Mouse (Mus musculus): ENCODE measurements around the gene Gm3676.
"Not testable (repeated sequence)": the region's sequence is repeated elsewhere in the genome, so short reads cannot be mapped to it uniquely, and the experiment has no call there.

Gene Gm3676

DNA sequence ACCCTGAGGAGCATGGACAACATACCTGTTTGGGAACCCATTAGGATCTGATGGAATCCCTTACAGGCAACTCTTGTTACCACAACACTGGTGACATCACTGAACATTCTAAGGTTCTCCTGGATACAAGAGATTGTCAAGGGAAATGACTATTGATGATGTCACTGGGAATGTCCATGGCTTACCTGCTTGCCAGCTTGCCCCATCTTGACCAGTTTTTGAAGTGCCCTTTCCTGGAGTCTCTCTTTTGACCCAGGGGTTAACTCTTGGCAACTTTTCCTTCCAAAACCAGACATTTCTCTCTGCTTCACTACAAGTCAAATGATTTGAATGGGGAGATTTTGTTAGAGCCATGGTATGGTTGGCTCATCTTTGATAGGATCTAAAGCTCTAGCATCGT lies at the start of gene Gm3676:
TSS of gene Gm3676 (minus strand) at position 101 of the 400 bp plus-strand sequence.
- DNase-seq (ENCODE audit: inconsistent age in 2 of 2, low spot score in 1 of 2): not testable (repeated sequence)

DNA sequence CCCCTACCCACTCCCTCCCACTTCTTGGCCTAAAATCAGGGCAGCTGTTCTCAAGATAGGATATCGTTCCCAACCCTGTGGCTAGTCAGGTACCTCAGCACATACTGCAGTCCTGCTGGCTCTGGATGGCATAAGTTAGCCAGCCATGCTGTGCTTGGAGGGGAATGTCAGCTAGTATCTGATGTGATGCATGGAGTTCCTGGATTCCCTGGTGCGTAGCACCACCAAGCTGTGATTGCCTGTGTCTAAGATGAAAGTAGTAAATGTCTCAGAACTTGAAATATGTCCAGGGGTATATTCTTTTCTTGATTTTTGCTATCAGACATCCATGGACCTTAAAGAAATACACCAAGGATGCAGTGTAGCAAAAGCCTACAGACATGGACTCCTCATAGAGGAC lies 1.9 kb upstream of the Gm3676 start:
- not testable (repeated sequence) for DNase-seq (ENCODE audit: inconsistent age in 2 of 2, low spot score in 1 of 2)

DNA sequence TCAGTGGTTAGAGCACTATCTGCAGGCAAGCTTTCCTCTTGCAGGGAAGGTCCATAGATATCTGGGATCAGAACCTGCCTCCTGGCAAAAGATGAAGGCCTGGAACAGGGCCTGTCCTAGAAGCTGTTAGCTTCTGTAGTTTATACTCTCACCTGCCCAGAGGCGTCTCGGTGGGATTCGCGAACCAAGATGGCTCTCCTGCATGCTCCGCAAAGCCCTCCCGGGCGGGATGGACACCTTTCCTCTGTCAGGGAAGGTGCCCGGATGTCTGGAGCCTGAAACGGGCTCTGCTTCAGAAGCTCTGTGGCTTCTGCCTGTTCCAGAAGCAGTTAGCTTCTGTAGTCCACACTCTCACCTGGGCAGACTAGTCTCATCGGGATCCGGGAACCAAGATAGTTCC lies 16.1 kb downstream of the Gm3676 start:
- not testable (repeated sequence) for DNase-seq (ENCODE audit: inconsistent age in 2 of 2, low spot score in 1 of 2)

DNA sequence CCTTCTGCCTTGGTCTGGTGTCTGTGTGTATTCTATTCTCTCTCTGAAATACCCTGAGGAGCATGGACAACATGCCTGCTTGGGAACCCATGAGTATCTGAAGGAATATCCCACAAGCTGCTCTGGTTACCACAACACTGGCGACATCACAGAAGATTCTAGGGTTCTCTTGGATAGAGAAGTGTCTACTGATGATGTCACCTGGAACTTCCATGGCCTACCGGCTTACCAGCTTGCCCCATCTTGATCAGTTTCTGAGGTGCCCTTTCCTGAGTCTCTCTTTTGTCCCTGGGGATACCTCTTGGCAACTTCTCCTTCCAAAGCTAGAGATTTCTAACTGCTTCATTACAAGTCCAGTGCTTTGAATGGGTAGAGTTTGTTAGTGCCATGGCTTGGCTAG lies 21.8 kb downstream of the Gm3676 start, which contains the start of gene Gm3072:
TSS of gene Gm3072 (minus strand) at position 101 of the 400 bp plus-strand sequence.
- not testable (repeated sequence) for DNase-seq (ENCODE audit: inconsistent age in 2 of 2, low spot score in 1 of 2)

DNA sequence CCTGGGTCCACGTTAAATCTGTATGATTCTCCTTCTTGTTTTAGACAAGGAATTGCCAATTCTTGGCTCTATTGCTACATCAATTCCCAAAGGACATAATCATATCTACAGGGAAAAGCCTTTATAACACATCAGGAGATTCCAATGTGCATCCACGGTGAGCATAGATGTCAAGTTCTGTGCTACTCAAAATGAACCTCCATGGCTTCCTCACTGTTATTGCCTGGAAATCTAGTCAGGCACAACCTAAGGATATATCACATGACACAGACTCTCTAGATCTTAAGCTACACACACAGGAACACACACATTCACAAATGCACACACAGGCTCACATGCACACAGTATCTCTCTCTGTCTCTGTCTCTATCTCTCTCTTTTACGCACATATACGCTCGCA lies 23.8 kb downstream of the Gm3676 start:
- peak in 1 of 2 experiments; percentile 21 for DNase-seq (ENCODE audit: inconsistent age in 2 of 2, low spot score in 1 of 2)

DNA sequence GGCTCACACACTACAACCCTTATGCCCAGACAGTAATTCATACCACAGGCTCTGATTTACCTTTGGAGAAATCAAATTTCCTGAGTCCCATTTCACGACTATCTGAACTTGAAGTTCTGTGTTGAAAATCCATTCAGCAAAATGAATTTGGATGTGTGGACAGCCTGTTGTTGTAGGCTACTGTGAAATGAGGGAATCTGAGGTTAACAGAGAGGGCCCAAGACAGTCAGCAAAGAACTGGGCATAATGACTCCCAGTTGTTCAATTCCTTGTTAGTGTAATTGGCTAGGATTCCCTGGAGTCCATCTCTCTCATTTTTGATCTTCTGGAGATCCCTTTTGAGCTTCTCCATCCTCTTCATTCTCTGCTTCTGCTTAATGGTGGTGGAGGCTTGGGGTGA lies 35.6 kb downstream of the Gm3676 start:
- DNase-seq (ENCODE audit: inconsistent age in 2 of 2, low spot score in 1 of 2): peak in 1 of 2 experiments; percentile 36

DNA sequence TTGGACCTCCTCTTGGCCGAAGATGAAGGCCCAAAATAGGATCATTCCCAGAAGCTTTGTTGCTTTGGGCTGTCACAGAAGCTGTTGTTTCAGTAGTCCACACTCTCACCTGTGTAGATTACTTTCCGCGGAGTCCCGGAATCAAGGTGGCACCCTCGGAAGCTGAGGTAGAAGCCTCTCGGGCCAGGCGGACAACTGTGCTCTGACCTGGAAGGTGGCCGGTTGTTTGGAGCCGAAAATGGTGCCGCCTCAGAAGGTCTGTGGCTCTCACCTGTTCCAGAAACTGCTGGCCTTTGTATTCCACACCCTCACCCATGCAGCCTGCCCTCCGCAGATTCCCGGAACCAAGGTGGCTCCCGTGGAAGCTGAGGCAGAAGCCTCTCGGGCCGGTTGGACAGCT lies 45.4 kb downstream of the Gm3676 start:
- not testable (repeated sequence) for DNase-seq (ENCODE audit: inconsistent age in 2 of 2, low spot score in 1 of 2)

All from adrenal gland, adult (tissue).